Mouse (Mus musculus): Measurements from ENCODE around the gene Ppp1r10.

Gene Ppp1r10

DNA sequence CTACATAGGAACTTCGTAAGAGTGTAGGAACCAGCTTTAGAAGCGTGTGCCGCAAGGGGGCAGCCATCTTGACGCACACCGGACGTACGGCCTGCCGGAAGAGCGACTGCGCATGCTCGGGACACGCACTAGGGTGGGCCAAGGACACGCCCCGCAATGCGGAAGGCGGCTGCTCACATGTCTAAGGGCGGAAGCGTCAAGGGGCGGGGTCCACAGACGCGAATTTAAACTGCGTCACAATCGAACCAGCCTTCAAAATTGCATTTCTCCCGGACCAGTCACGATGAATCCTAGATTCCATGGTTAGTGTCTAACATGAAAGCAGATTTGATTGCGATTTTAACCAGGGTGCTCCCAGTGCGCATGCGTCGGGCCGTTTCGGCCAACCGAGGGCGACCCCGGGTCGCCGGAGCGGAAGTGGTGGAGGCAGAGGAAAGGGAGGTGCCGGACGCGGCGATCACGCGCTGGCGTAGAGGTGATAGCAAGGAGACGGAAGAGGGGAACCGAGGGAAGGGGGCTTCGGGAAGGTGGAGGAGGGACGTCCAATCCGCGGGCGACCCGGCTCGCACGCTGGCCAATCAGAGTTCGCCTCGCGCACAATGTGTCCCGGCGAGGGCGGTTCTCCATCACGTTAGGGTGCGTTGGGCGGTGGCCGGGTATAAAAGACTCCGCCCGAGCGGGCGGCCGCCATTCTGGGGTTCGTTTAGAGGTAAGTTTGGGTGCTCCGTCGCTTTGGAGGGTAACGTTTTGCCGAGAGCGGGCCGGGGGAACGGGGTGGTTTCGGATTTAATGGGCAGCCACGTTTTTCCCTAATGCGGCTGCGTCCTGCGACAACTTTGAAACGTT, at the start of gene Ppp1r10, which contains the start of gene Mrps18b:
TSS of gene Ppp1r10 (plus strand) at position 138 of the 846 bp plus-strand sequence.
TSS of gene Mrps18b (minus strand) at position 93 of the 846 bp plus-strand sequence.
- DNase-seq (ENCODE audit: extremely low spot score, low read depth, low spot score): peak; percentile 94

DNA sequence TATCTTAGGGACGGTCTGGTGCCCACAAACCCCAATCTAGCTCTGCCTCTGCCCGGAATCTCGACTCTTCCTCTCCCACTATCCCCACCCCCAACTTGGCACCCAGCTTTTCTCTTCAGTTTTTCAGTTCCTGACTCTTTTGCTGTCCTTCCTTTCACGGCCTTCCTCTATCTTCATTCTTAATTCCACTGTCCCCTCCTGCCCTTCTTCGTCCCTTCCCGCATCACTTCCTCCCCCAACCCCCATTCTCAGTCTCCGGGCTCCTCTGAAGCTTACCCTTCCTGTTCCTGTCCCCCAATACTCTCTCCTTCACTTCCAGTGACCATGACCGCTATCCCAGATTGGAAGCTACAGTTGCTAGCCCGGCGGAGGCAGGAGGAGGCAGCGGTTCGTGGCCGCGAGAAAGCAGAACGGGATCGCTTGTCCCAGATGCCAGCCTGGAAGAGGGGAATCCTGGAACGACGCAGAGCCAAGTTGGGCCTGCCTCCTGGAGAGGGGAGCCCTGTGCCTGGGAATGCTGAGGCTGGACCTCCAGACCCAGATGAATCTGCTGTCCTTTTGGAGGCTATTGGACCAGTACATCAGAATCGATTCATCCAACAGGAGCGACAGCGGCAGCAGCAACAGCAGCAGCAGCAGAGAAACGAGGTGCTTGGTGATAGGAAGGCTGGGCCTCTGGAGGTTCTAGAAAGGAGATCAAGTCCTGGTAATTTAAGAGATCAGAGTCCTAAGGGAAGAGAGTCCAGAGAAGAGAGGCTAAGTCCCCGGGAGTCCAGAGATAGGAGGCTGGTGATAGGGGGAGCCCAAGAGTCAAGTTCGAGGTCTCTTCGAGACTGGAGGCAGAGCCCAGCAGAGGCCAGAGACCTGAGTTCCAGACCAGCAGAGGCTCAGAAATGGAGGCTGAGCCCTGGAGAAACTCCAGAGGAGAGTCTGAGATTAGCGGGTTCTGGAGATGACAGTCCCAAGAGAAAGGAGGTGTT, 49.0 kb upstream of the Ppp1r10 start:
- no peak for DNase-seq (ENCODE audit: extremely low spot score, low read depth, low spot score)

DNA sequence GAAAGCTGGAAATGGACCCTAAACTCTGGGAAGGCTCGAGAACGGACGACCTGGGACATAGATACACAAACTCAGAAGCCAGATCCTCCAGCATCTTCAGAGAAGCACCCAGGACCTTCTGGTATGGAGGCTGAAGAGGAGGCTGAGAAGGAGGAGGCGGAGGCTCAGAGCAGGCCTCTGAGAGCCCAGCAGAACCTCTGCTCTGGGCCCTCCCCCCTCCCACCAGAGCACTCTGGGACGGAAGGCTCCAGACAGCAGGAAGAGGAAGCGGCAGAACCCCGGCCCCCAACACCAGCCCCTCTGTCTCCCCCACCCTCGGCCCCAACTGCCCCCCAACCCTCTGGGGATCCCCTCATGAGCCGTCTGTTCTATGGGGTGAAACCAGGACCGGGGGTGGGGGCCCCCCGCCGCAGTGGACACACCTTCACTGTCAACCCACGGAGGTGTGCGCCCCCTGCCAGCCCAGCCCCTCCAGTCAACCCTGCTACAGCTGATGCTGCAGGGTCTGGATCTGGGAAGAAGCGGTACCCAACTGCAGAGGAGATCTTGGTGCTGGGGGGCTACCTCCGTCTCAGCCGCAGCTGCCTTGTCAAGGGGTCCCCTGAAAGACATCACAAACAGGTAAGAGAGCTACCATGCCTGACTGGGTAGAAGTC, 47.9 kb upstream of the Ppp1r10 start:
- no peak for DNase-seq (ENCODE audit: extremely low spot score, low read depth, low spot score)

DNA sequence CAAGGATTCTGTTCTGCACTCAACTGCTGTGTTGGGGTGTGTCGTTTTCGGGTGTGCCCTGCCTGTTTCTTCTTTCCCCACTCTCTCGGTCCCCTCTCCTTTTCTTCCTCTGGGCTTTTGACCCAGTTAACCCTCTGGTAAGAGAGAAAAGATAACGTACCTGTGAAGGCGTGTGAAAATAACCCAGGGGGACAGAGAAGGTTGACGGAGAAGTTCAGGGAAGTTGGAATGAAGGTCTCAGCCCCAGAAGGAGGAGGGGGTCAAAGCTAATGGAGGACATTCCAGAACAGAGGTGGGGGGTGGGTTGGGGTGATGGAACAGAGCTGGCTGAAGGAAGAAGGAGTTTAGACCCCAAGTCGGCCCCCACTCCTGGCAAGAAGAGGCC, 47.3 kb upstream of the Ppp1r10 start:
- no peak for DNase-seq (ENCODE audit: extremely low spot score, low read depth, low spot score)

DNA sequence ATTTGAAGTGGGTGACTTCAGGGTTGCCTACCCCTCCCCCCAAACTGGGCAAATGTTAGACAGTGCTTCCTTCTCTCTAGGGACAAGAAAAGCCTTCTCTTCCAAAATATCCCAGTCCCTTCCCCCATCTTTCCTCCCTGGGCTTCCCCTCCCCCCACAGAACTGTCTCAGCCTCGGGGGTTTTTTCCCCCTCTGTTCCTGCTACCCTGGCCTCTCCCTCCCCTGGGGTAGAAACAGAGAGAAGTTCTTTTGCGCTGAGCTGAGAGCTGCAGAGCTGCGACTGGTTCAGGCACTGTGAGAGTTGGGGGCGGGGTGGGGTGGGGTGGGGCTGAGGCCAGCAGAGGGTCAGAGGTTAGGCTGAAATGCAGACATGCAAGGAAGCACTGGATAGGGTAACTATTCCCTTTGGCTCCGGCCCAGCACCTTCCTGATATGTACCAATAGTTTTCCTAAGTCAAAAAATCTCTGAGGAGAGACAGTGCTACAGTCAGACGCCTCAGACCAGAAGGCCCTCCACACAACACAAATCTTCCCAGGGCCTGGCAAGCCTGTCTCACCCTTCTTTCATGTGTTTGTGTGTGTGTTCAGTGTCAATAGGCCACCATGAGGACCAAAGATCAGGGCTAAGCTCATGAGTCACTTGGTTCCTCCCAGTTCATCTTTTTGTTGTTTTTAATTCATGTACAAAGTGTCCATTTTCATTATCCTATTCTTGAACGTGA, 46.7 kb upstream of the Ppp1r10 start:
- no peak for DNase-seq (ENCODE audit: extremely low spot score, low read depth, low spot score)

DNA sequence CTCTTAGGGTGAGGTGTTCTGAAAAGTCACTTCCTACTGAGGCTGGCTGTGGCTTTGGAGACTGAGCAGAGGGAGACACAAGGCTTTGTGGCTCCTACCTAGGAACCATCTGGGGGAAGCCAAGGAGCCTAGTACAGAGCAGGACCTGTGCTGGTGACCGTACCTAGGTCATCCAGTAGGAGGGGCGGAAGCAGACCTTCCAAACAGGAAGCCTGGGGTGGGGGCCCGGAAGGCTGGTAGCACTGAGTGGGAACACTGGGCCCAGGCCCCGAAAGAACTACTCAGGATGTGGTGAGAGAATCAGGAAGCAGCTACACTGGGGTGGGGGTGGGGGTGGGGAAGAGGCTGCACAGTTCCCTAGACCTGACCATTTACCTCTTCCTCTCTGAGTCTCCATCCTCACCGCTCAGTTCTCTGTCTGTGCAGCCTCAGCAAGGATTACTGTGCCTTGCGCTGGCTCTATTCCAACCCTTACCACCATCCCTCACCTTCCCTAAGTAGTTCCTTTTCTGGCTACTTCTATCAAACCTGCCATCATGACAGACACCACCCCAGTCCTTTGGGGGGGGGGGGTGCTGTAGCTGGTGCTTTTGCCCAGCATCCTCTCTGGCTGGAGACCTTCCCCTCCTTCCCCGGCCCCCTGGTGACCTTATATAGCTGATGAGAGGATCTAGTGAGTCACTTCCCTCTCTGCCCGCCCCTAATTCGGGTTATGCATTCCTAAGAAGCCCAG, 45.9 kb upstream of the Ppp1r10 start:
- no peak for DNase-seq (ENCODE audit: extremely low spot score, low read depth, low spot score)

DNA sequence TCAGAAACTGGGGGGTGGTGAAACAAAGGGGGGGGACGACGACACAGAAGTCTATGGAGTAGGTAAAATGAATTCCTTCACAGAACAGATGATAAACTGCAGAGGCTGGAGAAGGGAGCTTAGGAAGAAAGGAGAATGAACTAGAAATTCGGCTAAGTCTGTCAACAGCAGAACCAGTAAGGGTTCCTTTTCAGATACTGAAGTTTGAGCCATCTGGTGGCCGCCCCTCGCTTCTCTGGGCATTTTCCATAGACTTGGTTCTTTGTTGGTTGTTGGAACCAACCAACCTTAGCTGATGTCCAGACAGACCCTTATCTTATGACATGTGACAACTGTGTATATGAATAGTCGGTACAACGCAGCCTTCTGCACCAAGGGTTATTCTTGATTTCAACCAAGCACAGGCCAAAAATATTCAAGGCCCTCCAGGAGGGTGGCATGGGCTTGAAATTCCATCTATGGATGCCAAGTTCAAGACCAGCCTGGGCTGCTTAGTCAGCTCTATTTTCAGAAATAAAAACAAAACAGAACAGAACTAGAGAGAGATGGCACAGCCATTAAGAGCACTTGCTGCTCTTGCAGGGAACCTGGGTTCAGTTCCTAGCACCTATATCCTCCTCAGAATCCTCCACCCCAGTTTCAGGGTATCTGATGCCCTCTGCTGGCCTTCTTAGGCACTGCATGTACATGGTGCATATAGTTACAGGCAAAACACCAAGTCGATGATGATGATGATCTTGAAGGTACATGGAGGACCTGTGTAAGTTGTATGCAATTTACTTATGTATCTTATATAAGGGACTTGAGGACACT, 45.1 kb upstream of the Ppp1r10 start:
- DNase-seq (ENCODE audit: extremely low spot score, low read depth, low spot score): no peak

GRCm38 (mm10) chr17:35873774-35874519, 42.3 kb upstream of the Ppp1r10 start:
- no peak for DNase-seq (ENCODE audit: extremely low spot score, low read depth, low spot score)

DNA sequence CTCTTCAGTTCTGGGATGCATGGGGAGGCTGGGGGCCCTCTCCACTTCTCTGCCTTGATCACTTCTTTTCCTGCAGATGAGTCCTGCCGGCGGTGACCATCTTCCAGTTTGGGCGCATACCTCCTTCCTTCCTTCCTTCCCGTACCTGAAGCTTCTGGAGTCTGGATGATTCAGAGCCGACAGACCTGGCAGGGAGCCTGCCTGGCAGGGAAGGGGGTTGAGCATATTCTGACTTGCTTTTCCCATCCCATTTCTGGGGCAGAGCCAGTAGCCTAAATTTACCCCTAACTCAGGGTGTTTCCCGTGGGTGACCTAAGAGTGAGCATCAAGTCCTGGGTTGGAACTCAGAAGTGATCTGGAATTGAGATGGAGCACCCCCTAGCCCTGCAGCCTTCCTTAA, 41.5 kb upstream of the Ppp1r10 start:
- DNase-seq (ENCODE audit: extremely low spot score, low read depth, low spot score): no peak

GRCm38 (mm10) chr17:35879245-35880057, 36.8 kb upstream of the Ppp1r10 start, which contains the start of gene Dhx16:
TSS of gene Dhx16 (plus strand) at chr17:35879819.
- no peak for DNase-seq (ENCODE audit: extremely low spot score, low read depth, low spot score)

GRCm38 (mm10) chr17:35882924-35883323, 33.3 kb upstream of the Ppp1r10 start:
- no peak for DNase-seq (ENCODE audit: extremely low spot score, low read depth, low spot score)

DNA sequence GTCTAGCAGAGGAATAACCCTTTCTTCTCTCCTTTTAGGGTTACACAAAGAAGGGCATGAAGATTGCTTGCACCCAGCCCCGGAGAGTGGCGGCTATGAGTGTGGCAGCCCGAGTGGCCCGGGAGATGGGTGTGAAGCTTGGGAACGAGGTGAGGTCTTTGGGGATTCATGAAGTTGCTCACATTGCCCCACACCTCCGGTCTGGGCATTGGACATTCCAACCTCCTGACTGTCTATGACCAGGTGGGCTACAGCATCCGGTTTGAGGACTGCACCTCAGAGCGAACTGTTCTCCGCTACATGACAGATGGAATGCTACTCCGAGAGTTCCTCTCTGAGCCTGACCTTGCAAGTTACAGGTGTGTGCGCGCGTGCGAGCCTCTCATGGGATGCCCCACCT, 32.5 kb upstream of the Ppp1r10 start:
- no peak for DNase-seq (ENCODE audit: extremely low spot score, low read depth, low spot score)

GRCm38 (mm10) chr17:35887725-35888124, 28.5 kb upstream of the Ppp1r10 start:
- no peak for DNase-seq (ENCODE audit: extremely low spot score, low read depth, low spot score)

DNA sequence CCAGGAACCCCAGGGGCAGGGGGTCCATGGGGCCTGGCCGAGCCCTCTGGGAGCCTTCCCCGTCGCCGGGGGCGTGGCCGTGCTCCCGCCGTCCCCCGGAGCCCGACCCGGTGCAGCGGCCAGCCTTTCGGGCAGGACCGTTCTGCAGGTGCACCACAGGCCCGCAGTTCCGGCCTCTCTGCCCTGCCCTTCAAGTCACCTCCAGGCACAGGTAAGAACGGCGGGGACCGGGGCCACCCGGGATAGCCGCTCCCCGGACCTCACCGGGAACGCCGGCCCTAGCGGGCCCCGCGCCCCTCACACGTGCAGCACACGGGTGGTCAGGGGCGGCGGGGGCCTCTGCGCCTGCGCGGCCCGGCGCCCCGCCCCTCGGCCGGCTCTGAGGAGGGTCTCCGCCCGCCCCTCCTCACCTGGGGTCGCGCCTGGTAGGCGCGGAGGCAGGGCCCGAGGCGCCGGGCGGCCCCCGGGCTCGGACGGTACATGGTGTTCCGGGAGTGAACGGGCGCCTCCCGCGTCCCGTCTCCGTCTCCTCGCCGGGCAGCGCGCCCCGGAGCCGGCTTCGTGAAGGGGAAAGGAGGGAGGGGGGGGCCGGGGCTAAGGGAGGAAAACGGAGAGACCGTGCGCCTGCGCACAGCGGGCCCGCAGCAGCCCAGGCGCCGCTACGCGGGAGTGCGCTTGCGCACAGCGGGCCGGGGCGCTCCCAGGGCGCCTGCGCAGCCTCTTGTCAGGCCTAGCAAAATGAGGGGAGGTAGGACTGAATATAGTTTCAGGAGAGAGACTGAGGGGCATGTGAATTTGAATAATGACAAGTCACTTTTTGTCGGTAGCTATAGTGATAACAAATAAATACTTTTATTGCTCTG, 19.2 kb upstream of the Ppp1r10 start, which contains the start of gene 2310061I04Rik:
TSS of gene 2310061I04Rik (minus strand) at position 651 of the 863 bp plus-strand sequence.
- peak; percentile 78 for DNase-seq (ENCODE audit: extremely low spot score, low read depth, low spot score)

DNA sequence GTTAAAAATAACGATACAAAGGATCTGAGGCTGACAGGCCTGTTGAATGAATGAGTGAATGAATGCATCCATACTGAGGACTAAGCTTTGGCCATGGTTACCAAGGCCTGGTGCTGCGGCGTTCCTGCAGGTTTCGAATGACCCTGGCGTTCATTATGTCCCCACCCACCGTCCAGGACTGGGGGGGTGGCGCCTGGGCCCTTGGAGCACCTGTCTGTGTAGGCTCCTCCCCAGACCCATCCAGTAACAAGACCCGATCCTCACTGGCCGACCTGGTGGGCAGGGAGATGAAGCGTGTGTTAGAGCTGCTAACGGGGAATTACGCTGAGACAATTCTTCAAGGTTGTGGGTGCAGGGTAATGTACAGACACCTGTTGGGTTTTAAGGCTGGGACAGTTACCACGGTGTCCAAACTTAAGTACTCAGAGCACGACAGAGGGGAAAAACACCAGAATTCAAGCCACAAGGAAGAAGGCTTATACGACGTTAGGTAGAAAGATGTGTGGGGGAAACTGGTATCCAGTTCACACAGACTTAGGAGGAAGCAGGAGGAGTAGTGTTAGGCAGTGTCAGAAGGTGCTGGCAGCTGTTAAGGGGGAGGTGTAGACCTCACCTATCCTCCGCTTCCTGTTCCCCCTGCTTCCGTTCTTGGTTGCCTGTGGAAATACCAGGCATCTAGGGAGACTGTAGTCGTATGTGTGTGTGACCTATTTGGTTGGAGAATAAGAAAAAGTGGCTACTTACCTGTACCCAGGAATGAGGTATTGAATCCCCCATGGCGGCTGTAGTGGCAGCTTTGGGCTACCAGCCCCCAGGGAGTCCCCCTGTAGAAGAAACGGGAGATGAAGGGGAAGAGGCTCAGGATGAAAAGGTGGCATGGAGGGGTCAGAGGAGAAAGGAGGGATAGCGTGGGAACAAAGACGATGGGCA, 18.3 kb upstream of the Ppp1r10 start:
- DNase-seq (ENCODE audit: extremely low spot score, low read depth, low spot score): no peak

All from hindlimb bud, embryonic 11.5 days (tissue).